Mouse (Mus musculus): ENCODE measurements around the gene Gm19935. TPM values are rescaled to one million over a fixed set of nuclear protein-coding genes. Genes with fewer than 3 reads are reported as not detected.
A peak's percentile ranks its signal among the peaks of the same experiment; 100 is the strongest.

Gene Gm19935
- polyA plus RNA-seq, 1 experiment from 2014 or later, result not detected

DNA sequence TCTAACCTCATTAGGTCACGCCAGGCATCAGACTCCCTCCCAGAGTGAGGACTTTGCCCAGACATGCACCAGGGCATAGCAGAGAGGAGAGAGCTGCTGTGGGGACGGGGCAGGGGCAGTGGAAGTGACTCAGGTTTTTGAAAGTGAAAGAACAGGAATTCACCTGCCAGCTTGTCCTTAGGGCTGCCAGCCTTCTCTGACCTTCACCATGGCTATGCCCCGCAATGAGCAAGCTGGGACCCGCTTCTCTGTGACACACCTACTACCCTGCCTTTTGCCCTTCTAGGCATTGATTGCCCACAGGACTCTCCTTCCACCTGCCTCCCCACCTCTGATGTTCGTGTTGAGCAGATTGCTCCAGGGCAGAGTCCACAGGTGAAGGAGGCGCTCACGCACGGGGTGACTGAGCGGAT is 8.3 kb upstream of the Gm19935 start:
- peaks cover 8% of the 10 kb centered on the region for H3K4me1 ChIP-seq (ENCODE audit: control insufficient read depth, insufficient read depth, low read length)
- no peak overlapping the region for H3K4me2 ChIP-seq (replicated peaks; ENCODE audit: low read depth, low read length)
- no peaks in the 10 kb centered on the region for H3K27me3 ChIP-seq (ENCODE audit: control insufficient read depth, insufficient read depth, low read length)
- WGBS, result 70% methylated on average over 9 of the region's 9 CpGs
- H3K9ac ChIP-seq (replicated peaks; ENCODE audit: low read depth, low read length), result no peak overlapping the region
- no peaks in the 10 kb centered on the region for H3K9me3 ChIP-seq (ENCODE audit: control insufficient read depth, low read depth, low read length)
- H3K4me3 ChIP-seq (ENCODE audit: low read depth, low read length), result no peak overlapping the region
- H3K36me3 ChIP-seq (ENCODE audit: control insufficient read depth, insufficient read depth, low read length), result no peaks in the 10 kb centered on the region
- H3K27ac ChIP-seq (ENCODE audit: low read length), result peak overlapping the region; percentile 0; the same call in 1 of the 2 replicates
- no peak for ATAC-seq (ENCODE audit: insufficient number of reproducible peaks, insufficient read depth, low FRiP score, low read depth)

DNA sequence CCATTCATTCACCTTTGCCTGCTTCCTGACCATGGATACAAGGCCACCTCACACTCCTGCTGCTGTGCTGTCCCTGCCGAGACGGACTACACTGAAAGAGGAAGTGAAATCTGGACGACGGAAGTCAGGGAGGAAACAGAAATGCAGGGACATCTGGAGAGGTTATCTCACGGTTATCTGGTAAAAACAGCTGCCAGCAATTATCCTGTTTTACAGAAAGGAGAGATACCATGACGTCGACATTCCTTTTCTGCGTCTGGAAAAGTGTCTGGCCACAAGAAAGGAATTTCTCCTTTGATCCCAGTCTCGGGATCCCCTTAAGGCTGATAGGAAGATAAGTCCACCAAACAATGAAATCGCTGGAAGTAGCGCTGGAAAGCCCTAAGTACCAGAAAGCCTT is 5.2 kb upstream of the Gm19935 start:
- no peaks in the 10 kb centered on the region for H3K9me3 ChIP-seq (ENCODE audit: control insufficient read depth, low read depth, low read length)

DNA sequence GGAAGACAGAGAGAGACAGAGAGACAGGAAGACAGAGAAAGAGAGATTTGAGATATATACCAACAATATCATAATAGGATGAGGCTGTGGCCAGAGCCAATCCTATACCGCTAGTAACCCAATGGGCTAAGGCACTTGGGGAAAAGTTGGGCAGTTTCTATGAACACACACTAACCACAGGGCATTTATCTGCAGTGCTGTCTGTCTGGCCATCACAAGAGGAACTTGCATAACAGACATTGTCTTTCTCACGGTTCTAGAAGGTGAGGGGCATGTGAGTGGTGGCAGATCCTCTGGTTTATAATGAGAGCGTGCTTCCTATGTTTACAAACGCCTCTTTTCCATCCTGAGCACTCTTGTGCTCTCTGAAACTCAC is 3.1 kb upstream of the Gm19935 start:
- 83% methylated on average over 4 of the region's 4 CpGs for WGBS
- Histone ChIP-seq H3K4me2 (replicated peaks; ENCODE audit: low read depth, low read length) (no peak overlapping the region), H3K9me3 (ENCODE audit: control insufficient read depth, low read depth, low read length) (no peaks in the 10 kb centered on the region), H3K4me3 (ENCODE audit: low read depth, low read length) (no peak overlapping the region), H3K27ac (ENCODE audit: low read length) (no peak overlapping the region), H3K9ac (replicated peaks; ENCODE audit: low read depth, low read length) (no peak overlapping the region), H3K36me3 (ENCODE audit: control insufficient read depth, insufficient read depth, low read length) (no peaks in the 10 kb centered on the region), H3K4me1 (ENCODE audit: control insufficient read depth, insufficient read depth, low read length) (no peaks in the 10 kb centered on the region), H3K27me3 (ENCODE audit: control insufficient read depth, insufficient read depth, low read length) (no peaks in the 10 kb centered on the region)
- ATAC-seq (ENCODE audit: insufficient number of reproducible peaks, insufficient read depth, low FRiP score, low read depth), result no peak

More for the DNA sequence above, 5.2 kb upstream of the Gm19935 start:
- H3K36me3 ChIP-seq (ENCODE audit: control insufficient read depth, insufficient read depth, low read length), result no peaks in the 10 kb centered on the region
- H3K27ac ChIP-seq (ENCODE audit: low read length), result no peak overlapping the region
- no peak overlapping the region for H3K9ac ChIP-seq (replicated peaks; ENCODE audit: low read depth, low read length)
- WGBS, result 24% methylated on average over 11 of the region's 11 CpGs
- ATAC-seq (ENCODE audit: insufficient number of reproducible peaks, insufficient read depth, low FRiP score, low read depth), result no peak
- no peaks in the 10 kb centered on the region for H3K27me3 ChIP-seq (ENCODE audit: control insufficient read depth, insufficient read depth, low read length)
- no peak overlapping the region for H3K4me3 ChIP-seq (ENCODE audit: low read depth, low read length)
- H3K4me1 ChIP-seq (ENCODE audit: control insufficient read depth, insufficient read depth, low read length), result no peaks in the 10 kb centered on the region
- no peak overlapping the region for H3K4me2 ChIP-seq (replicated peaks; ENCODE audit: low read depth, low read length)

DNA sequence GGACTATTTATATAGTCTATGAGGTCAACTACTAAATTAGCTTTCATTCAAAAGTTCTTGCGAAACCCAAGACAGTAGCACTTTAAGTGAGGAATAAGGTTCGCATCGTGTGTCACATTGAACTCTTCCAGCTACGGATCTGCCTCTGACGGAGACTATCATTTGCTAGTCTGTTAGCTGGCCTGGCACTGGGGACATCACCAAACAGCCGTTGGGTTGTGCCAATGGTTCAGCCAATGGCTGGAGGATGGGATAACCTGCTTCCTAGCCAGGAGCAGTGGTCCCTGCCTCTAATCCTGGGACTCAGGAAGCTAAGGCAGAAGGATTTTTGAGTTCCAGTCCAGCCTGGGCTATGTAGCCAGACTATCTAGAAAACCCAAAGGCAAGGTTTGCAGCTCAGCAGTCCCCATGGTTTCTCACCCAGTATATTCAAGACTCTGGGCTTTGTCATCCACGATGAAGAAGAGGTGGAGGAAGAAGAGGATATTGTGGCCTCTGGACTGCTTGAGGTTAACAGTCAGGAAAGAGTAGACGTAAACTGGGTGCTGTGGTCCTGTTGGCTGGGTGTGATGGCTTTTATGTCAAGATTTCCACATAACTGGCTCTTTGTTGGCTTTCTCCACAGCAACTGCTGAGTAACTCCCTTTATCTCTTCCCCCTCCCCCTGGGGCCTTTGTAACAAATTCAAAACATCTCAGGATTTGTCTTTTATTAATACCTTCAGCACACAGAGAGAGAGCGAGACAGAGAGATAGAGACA is 2.5 kb upstream of the Gm19935 start:
- Histone ChIP-seq H3K9me3 (ENCODE audit: control insufficient read depth, low read depth, low read length) (no peaks in the 10 kb centered on the region), H3K4me1 (ENCODE audit: control insufficient read depth, insufficient read depth, low read length) (no peaks in the 10 kb centered on the region), H3K4me2 (replicated peaks; ENCODE audit: low read depth, low read length) (no peak overlapping the region), H3K4me3 (ENCODE audit: low read depth, low read length) (no peak overlapping the region), H3K27ac (ENCODE audit: low read length) (no peak overlapping the region), H3K36me3 (ENCODE audit: control insufficient read depth, insufficient read depth, low read length) (no peaks in the 10 kb centered on the region), H3K27me3 (ENCODE audit: control insufficient read depth, insufficient read depth, low read length) (no peaks in the 10 kb centered on the region), H3K9ac (replicated peaks; ENCODE audit: low read depth, low read length) (no peak overlapping the region)
- 86% methylated on average over 9 of the region's 9 CpGs for WGBS
- ATAC-seq (ENCODE audit: insufficient number of reproducible peaks, insufficient read depth, low FRiP score, low read depth), result no peak

DNA sequence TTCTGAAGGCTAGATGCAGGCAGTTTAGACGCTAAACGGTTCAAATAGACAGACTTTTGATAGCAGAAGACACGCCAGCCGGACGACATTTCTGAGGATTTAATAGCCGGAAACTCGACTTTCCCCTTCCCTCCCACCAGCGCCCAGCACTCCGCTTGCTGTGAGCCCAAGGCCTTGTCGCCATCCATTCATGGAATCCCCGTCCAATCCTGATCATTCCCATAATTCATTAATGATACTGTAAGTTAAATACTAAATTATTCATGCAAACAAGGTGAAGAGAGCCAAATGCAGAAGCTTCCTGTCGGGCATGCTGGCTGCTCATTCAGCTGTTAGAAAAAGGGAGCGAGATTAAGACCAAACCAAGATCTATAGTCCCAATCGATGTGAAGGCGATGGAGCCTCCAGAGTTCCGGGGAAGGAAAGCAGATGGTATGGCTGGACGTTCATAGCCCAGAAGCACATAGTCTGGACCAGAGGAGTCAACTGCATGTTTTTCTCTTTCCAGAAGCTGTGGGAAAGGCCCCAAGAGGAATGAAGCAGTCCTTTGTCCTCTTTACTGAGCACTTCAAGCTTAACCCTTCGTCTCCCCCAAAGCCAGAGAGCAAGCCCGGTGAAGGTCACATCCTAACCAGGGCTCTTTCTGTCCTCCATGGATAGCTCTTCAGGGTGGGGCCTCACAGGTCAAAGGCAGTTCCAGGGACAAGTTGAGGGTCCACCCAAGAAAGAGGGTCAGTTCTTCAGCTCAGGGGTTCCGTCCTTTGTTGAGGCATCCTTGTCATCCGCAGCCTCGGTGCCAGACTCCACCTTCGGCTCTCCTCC is 921 bp downstream of the Gm19935 start:
- H3K4me1 ChIP-seq (ENCODE audit: control insufficient read depth, insufficient read depth, low read length), result no peaks in the 10 kb centered on the region
- no peak overlapping the region for H3K4me3 ChIP-seq (ENCODE audit: low read depth, low read length)
- H3K36me3 ChIP-seq (ENCODE audit: control insufficient read depth, insufficient read depth, low read length), result no peaks in the 10 kb centered on the region
- H3K27me3 ChIP-seq (ENCODE audit: control insufficient read depth, insufficient read depth, low read length), result no peaks in the 10 kb centered on the region
- WGBS, result 73% methylated on average over 23 of the region's 23 CpGs
- H3K4me2 ChIP-seq (replicated peaks; ENCODE audit: low read depth, low read length), result no peak overlapping the region
- no peak for ATAC-seq (ENCODE audit: insufficient number of reproducible peaks, insufficient read depth, low FRiP score, low read depth)
- H3K9ac ChIP-seq (replicated peaks; ENCODE audit: low read depth, low read length), result no peak overlapping the region
- no peak overlapping the region for H3K27ac ChIP-seq (ENCODE audit: low read length)
- no peaks in the 10 kb centered on the region for H3K9me3 ChIP-seq (ENCODE audit: control insufficient read depth, low read depth, low read length)

DNA sequence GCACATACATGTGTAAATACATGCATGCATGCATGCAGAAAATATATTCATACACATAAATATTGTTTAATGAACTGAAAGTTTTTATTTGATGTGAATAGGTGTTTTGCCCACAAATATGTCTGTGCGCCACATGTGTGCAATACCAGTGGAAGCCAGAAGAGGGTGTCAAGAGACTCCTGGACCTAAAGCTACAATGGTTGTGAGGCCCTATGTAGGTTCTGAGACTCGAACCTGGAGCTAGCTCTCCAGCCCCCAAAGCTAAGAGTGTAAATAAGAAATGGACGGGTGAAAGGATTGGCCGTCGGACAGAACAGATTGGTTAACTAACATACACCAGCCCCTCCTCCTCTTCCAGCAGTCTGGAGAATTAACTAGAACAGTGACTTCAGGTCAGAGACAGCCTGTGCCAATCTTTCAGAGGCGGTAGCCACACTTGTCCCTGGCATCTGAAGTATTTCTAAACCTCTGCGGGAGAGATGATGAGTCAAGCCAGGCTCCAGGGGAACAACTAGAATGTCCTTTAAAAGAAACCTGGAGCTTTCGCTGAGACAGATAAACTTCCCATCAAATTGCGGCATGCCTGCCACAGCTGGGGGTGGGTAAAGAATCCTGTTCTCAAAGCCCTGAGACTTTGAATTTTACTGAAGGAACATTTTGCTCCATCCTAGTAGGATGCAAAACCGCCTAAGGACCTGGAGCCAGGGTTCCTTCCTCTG is 3.4 kb downstream of the Gm19935 start:
- Histone ChIP-seq H3K4me2 (replicated peaks; ENCODE audit: low read depth, low read length) (no peak overlapping the region), H3K36me3 (ENCODE audit: control insufficient read depth, insufficient read depth, low read length) (no peaks in the 10 kb centered on the region), H3K27ac (ENCODE audit: low read length) (no peak overlapping the region), H3K9me3 (ENCODE audit: control insufficient read depth, low read depth, low read length) (no peaks in the 10 kb centered on the region), H3K4me1 (ENCODE audit: control insufficient read depth, insufficient read depth, low read length) (no peaks in the 10 kb centered on the region), H3K9ac (replicated peaks; ENCODE audit: low read depth, low read length) (no peak overlapping the region), H3K4me3 (ENCODE audit: low read depth, low read length) (no peak overlapping the region), H3K27me3 (ENCODE audit: control insufficient read depth, insufficient read depth, low read length) (no peaks in the 10 kb centered on the region)
- ATAC-seq (ENCODE audit: insufficient number of reproducible peaks, insufficient read depth, low FRiP score, low read depth), result no peak
- WGBS, result 86% methylated on average over 10 of the region's 10 CpGs

DNA sequence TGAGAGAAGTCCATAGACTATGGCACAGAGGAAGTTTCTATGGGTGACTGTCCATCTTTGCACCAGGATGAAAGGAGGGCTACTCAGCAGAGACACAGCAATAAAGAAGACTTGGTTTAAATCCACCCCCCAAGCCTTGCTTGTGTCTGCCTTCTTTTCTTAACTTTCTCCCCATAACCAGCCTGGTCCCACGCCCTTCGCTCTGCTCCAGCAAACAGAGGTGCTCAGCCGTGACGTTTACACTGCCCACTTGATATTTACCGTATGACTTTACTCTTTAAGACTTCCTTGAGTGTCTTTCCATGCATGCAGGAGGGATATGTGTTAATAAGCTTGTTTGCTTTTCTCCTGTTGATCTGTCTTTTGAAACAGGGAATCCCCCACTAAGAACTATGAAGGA is 17.7 kb downstream of the Gm19935 start:
- Histone ChIP-seq H3K27me3 (ENCODE audit: control insufficient read depth, insufficient read depth, low read length) (no peaks in the 10 kb centered on the region), H3K36me3 (ENCODE audit: control insufficient read depth, insufficient read depth, low read length) (no peaks in the 10 kb centered on the region), H3K27ac (ENCODE audit: low read length) (no peak overlapping the region), H3K9ac (replicated peaks; ENCODE audit: low read depth, low read length) (no peak overlapping the region), H3K4me3 (ENCODE audit: low read depth, low read length) (no peak overlapping the region), H3K4me2 (replicated peaks; ENCODE audit: low read depth, low read length) (no peak overlapping the region), H3K9me3 (ENCODE audit: control insufficient read depth, low read depth, low read length) (no peaks in the 10 kb centered on the region; the same call in 1 of the 2 replicates), H3K4me1 (ENCODE audit: control insufficient read depth, insufficient read depth, low read length) (0 out of 2 replicates have a peak, but pooled peaks cover 4% of the 10 kb centered on the region)
- ATAC-seq (ENCODE audit: insufficient number of reproducible peaks, insufficient read depth, low FRiP score, low read depth), result no peak
- WGBS, result 73% methylated on average over 5 of the region's 5 CpGs

Measured in stomach, embryonic 14.5 days (tissue).